Mouse (Mus musculus) embryonic facial prominence, embryonic 12.5 days (tissue): ENCODE results near the gene Akt1. TPM values are rescaled to one million over a fixed set of nuclear protein-coding genes. Genes with fewer than 3 reads are reported as not detected.

Source experiments
- ATAC-seq: fragments of 200-750 bp; cut with Nextera tagmentation; 2 replicates; pipeline ENCODE4 v1.8.0; 2017; ENCODE audit not compliant: insufficient number of reproducible peaks, insufficient read depth, low FRiP score, low TSS enrichment
- H3K27ac ChIP-seq: fragments of 300-500 bp; sonication (generic); 2 replicates; pipeline ENCODE4 v1.5.1; 2016; ENCODE audit warnings: mild to moderate bottlenecking
- H3K27me3 ChIP-seq: fragments of 300-500 bp; sonication (generic); 2 replicates; pipeline ENCODE4 v1.6.1; 2016; ENCODE audit warnings: mild to moderate bottlenecking, moderate library complexity
- H3K36me3 ChIP-seq: fragments of 300-500 bp; sonication (generic); 2 replicates; pipeline ENCODE4 v1.6.1; 2016; ENCODE audit warnings: mild to moderate bottlenecking
- H3K4me1 ChIP-seq: fragments of 300-500 bp; sonication (generic); 2 replicates; pipeline ENCODE4 v1.6.1; 2016
- H3K4me2 ChIP-seq: fragments of 300-500 bp; sonication (generic); replicated peaks from 2 replicates; pipeline ENCODE4 v1.6.1; 2016; ENCODE audit warnings: mild to moderate bottlenecking, moderate library complexity
- H3K4me3 ChIP-seq: fragments of 300-500 bp; sonication (generic); 2 replicates; pipeline ENCODE4 v1.5.1; 2016; ENCODE audit warnings: mild to moderate bottlenecking
- H3K9ac ChIP-seq: fragments of 300-500 bp; sonication (generic); 2 replicates; pipeline ENCODE4 v1.6.1; 2016; ENCODE audit warnings: mild to moderate bottlenecking, moderate library complexity
- H3K9me3 ChIP-seq: fragments of 300-500 bp; sonication (generic); 2 replicates; pipeline ENCODE4 v1.6.1; 2016; ENCODE audit warnings: mild to moderate bottlenecking, moderate library complexity
- WGBS: fragments of 180-500 bp; shearing (Covaris S2); methylation state at CpG from one replicate; pipeline ENCODE4 v1.1.7; 2016; 5-methylcytosine and 5-hydroxymethylcytosine counted together
- polyA plus RNA-seq: library from polyadenylated mRNA; unstranded; fragments of >200 nt; fragmentation: Nextera tagmentation; extraction: Ambion mirVana; gene quantifications from 2 replicates; pipeline ENCODE4 v1.2.1, GENCODE M21; 2016

Gene Akt1
- polyA plus RNA-seq, 1 experiment from 2014 or later, result 98.8 TPM

DNA sequence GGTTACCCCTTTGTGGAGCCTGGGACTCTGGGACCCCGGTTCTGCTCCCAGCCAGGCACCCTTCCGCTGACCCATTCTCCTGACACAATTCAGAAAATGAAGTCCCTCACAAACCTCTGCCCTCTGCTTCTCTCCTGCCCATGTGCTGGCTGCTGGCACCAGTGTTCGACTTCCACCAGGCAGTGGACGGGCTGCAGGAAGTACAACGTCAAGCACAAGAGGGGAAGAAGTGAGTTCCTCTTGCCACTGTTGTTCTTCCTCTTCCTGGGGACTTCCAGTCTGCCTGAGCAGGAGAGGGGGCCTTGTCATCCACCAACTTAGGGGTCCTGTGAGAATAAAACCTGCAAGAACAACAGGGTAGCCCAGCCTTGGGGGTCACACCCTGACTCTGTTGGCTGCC, 41.8 kb downstream of the Akt1 start:
- no peak for ATAC-seq

DNA sequence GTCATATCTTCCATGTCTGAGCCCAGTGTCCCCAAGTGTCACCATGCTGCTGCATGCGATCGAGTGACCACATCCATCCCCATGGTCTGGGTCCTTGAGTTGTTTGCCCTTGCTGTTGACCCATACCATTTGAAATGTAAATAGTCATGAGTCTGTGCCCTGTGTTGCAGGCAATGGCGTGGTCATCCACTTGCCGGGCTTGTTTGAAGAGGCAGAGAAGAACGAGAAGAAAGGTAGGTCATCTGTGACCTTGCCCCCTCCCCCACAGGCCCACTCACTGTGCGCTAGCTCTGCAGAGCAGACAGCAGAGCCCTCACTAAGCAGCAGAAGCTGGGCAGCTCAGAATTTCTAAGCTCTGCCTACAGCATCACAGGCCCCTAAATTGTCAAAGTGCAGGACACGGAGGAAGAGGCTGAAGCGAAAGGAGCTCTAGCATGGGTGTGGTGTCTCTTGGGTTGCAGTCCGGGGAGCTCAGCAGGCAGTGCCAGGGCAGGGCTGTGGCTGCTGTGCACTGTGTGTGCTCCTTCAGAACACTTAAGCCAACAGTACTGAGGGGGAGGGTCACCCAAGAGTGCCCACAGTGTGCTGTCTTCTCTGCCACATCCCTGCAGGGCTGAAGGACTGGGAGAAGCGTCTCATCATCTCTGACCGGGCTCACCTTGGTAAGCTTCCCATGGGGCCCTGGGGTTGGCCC, 42.5 kb downstream of the Akt1 start:
- Histone ChIP-seq H3K4me3 (no peak overlapping the region), H3K27me3 (0 out of 2 replicates have a peak, but pooled peaks cover 4% of the 10 kb centered on the region), H3K9ac (no peak overlapping the region), H3K4me2 (no peak overlapping the region), H3K27ac (no peak overlapping the region), H3K9me3 (no peaks in the 10 kb centered on the region), H3K36me3 (no peaks in the 10 kb centered on the region), H3K4me1 (peaks cover 18% of the 10 kb centered on the region)
- WGBS, result 71% methylated on average over 11 of the region's 11 CpGs
- no peak for ATAC-seq

More for the DNA sequence above, 41.8 kb downstream of the Akt1 start:
- WGBS, result 77% methylated on average over 5 of the region's 5 CpGs
- Histone ChIP-seq H3K4me3 (no peak overlapping the region), H3K9me3 (no peaks in the 10 kb centered on the region), H3K9ac (no peak overlapping the region), H3K27me3 (0 out of 2 replicates have a peak, but pooled peaks cover 4% of the 10 kb centered on the region), H3K27ac (no peak overlapping the region), H3K4me2 (no peak overlapping the region), H3K36me3 (no peaks in the 10 kb centered on the region), H3K4me1 (peaks cover 18% of the 10 kb centered on the region)

DNA sequence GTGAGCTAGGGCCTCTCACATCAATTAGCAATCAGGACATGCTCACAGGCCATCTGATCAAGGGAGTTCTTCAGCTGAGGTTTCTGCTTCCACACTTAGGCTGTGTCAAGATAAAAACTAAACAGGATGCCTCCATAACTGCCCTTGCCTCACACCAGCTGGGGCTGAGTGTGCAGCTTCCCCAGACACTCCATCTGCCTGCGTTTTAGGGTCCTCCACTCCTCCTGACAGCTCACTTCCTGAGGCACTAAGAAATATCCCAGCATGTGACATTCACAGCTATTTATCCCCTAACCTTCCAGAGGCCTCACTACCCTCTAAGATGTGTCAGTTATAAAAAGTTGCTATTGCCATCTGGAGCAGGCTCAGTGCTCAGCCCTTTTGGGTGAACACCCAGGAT, 43.2 kb downstream of the Akt1 start:
- Histone ChIP-seq H3K9me3 (no peaks in the 10 kb centered on the region), H3K27ac (no peak overlapping the region), H3K4me1 (peaks cover 18% of the 10 kb centered on the region), H3K4me3 (no peak overlapping the region), H3K27me3 (0 out of 2 replicates have a peak, but pooled peaks cover 4% of the 10 kb centered on the region), H3K4me2 (no peak overlapping the region), H3K9ac (no peak overlapping the region), H3K36me3 (no peaks in the 10 kb centered on the region)
- 46% methylated on average over 1 of the region's 1 CpGs for WGBS
- ATAC-seq, result no peak

DNA sequence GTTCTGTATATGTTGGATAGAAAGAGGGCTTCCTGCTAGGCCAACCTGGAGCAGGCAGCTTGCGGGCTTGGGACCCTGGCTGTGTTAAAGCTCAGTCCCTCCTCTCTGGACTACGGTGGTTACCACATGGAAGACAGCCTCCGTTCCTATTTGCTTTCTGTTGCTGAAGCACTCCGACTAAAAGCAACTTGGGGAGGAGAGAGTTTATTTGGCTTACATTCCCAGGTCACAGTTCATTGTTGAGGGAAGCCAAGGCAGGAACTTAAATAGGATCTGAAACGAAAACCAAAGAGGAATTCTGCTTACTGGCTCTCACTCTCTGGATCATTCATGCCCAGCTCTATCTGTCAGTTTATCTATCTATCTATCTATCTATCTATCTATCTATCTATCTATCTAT, 43.9 kb downstream of the Akt1 start:
- no peak for ATAC-seq
- WGBS, result 76% methylated on average over 5 of the region's 5 CpGs
- H3K27me3 ChIP-seq, result no peaks in the 10 kb centered on the region

DNA sequence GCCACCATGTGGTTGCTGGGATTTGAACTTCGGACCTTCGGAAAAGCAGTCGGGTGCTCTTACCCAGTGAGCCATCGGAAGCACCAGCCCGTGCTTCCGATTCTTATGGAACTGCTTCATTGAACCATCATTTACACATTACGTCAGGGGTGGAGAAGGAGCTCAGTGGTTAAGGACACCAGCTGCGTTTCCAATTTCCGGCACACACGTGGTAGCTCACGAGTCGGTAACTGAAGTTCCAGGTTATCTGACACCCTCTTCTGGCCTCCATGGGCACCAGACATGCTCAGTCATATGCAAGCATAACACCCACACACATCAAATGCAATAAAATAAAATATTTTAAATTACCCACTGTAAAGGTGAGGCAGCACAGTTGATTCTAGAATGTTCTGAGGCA, 44.7 kb downstream of the Akt1 start:
- no peak overlapping the region for H3K27ac ChIP-seq
- H3K36me3 ChIP-seq, result no peaks in the 10 kb centered on the region
- H3K9ac ChIP-seq, result no peak overlapping the region
- no peaks in the 10 kb centered on the region for H3K9me3 ChIP-seq
- no peaks in the 10 kb centered on the region for H3K27me3 ChIP-seq
- H3K4me2 ChIP-seq, result no peak overlapping the region
- peaks cover 18% of the 10 kb centered on the region for H3K4me1 ChIP-seq
- ATAC-seq, result no peak
- no peak overlapping the region for H3K4me3 ChIP-seq
- 87% methylated on average over 12 of the region's 12 CpGs for WGBS

More for the DNA sequence above, 43.9 kb downstream of the Akt1 start:
- Histone ChIP-seq H3K27ac (no peak overlapping the region), H3K4me3 (no peak overlapping the region), H3K36me3 (no peaks in the 10 kb centered on the region), H3K4me2 (no peak overlapping the region), H3K9me3 (no peaks in the 10 kb centered on the region), H3K4me1 (peaks cover 18% of the 10 kb centered on the region), H3K9ac (no peak overlapping the region)

DNA sequence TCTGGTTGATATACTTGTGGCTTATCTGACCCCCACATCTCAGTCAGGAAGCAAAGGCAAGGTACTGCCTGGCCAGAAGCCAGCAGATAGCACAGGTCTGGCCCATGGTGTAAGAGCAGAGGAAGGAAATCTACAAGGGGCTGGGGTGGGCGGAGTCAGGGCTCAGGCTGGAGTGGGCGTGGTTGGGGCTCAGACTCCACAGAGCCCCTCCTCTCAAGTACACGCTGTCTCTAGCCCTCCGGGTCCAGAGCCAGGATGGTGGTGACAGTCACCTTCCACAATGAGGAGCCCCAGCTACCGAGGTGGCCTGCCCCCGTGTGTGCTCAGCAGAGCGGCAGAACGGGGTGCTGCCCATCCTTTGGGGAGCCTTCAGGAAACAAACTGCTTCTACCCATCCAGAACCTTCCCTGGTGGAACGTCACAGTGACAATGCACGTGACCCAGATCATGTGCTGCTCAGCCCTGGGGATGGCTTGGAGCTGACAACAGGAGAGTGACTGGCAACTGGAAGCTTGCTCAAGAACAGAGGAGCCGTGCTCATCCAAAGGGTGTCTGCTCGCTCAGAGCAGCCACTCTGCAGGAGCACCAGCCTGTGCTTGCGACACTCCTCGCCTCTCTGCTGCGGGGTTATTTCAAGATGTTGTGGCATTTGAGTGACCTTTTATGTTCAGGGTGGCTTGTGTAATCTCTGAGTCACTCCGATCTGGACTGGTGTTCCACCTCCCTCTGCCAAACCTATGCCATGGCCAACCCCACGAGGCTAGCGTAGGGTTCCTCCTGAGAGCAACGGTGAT, 45.6 kb downstream of the Akt1 start:
- Histone ChIP-seq H3K27me3 (no peaks in the 10 kb centered on the region), H3K36me3 (no peaks in the 10 kb centered on the region), H3K4me1 (peaks cover 21% of the 10 kb centered on the region), H3K4me2 (peak overlapping the region; percentile 55), H3K9ac (no peak overlapping the region), H3K27ac (no peak overlapping the region), H3K9me3 (no peaks in the 10 kb centered on the region), H3K4me3 (peak overlapping the region; percentile 23)
- WGBS, result 35% methylated on average over 19 of the region's 19 CpGs
- ATAC-seq, result peak; percentile 57

DNA sequence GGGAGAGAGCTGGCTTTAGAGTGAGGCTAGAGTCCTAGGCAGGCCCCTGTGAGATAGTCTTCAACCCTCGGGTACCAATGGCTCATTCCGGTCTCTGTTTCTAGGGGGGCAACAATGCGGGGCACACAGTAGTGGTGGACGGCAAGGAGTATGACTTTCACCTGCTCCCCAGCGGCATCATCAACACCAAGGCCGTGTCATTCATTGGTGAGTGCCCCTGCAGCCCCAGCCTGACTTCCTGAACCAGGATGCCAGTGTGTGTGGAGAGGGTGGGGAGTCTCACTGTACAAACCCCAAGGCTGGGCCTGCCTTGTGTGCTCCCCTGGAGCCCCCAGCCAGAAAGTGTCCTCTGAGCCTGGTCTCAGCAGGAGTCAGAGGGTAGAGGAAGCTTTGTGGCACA, 46.5 kb downstream of the Akt1 start:
- ATAC-seq, result no peak
- Histone ChIP-seq H3K9ac (0 out of 2 replicates have a peak overlapping the region, but pooled peaks have one; percentile 15), H3K4me1 (peaks cover 22% of the 10 kb centered on the region)

DNA sequence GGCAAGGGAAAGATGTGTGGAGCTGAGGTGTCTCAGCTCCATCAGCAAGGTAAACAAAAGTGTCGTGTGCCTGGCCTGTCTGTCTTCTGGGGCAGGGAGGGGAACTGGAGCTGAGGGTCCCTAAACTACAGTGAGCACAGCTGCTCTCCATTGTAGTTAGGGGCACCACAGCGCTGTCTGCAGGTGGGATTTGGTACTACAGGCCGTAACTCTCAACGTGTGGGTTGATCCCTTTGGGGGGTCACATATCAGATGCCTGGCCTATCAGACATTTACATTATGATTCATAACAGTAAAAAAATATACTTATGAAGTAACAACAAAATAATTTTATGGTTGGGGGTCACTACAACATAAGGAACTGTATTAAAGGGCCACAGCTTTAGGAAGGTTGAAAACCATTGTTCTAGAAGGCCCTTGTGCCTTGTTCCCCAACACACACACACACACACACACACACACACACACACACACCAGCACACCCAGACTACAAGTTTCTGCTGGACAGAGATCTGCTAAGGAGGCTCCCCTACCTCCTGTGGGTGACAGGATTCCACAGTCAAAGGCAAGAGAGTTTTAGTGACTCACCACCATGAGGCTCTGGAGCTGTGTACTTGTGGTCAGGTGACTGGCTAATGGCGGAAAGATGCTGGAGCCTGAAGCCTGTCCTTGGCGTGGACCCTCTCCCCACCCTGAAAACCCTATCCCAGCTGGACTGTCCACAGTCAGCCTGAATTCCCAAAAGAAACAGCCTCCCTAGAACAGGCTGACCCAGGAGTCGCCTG, 47.4 kb downstream of the Akt1 start:
- H3K36me3 ChIP-seq, result no peaks in the 10 kb centered on the region
- H3K27ac ChIP-seq, result no peak overlapping the region
- peaks cover 22% of the 10 kb centered on the region for H3K4me1 ChIP-seq
- H3K9me3 ChIP-seq, result no peaks in the 10 kb centered on the region
- no peak overlapping the region for H3K4me3 ChIP-seq
- 61% methylated on average over 7 of the region's 7 CpGs for WGBS
- ATAC-seq, result no peak
- H3K4me2 ChIP-seq, result no peak overlapping the region
- no peak overlapping the region for H3K9ac ChIP-seq
- 0 out of 2 replicates have a peak, but pooled peaks cover 5% of the 10 kb centered on the region for H3K27me3 ChIP-seq

More for the DNA sequence above, 46.5 kb downstream of the Akt1 start:
- Histone ChIP-seq H3K27ac (peak overlapping the region; percentile 13; the same call in 1 of the 2 replicates), H3K36me3 (no peaks in the 10 kb centered on the region), H3K4me3 (no peak overlapping the region), H3K4me2 (no peak overlapping the region), H3K9me3 (no peaks in the 10 kb centered on the region), H3K27me3 (no peaks in the 10 kb centered on the region)
- WGBS, result 83% methylated on average over 6 of the region's 6 CpGs

DNA sequence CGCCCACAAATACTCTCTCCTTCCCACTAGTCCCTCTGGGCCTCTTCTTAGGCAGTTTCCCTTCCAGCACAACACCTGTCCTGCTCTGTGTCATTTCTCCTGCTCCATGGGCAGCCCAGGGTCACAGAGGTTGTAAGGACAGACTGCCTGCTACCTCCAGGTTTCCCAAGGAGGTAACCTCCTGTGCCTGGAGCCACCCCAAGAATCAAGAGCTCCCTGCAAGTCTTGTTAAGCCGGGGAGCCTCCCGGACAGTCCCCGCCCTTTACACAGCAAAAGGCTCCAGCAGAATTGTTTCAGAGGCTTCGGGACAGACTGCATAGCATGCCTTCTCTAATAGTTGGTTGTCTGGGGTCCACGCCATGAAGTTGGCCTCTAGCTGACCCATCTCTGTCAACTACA, 48.2 kb downstream of the Akt1 start:
- H3K27me3 ChIP-seq, result peaks cover 11% of the 10 kb centered on the region
- whole genome bisulfite sequencing, result 80% methylated on average over 6 of the region's 6 CpGs
- H3K9ac ChIP-seq, result no peak overlapping the region
- no peak overlapping the region for H3K27ac ChIP-seq
- no peak overlapping the region for H3K4me2 ChIP-seq
- no peak for ATAC-seq
- H3K36me3 ChIP-seq, result no peaks in the 10 kb centered on the region
- peaks cover 18% of the 10 kb centered on the region for H3K4me1 ChIP-seq
- H3K9me3 ChIP-seq, result no peaks in the 10 kb centered on the region
- H3K4me3 ChIP-seq, result no peak overlapping the region

DNA sequence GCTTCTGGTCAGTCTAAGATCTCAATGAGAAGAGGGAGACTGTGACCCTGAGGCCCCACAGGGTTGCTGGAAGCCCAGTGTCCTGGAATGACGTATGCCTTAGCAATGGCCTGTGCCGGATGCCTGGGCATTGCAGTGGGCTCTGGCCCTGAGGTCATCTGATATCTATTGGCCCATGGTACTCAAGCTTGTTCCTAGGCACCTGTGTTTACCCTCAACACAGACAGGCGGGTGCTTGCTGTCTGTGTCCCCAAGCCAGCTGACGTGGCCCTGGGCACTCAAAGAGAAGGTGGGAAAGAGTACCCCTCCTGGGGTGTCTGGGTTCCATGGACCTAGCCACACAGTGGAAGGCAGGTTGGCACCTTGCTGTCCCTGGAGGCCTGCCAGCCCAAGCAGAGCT, 49.0 kb downstream of the Akt1 start:
- H3K4me3 ChIP-seq, result no peak overlapping the region
- ATAC-seq, result no peak
- peaks cover 19% of the 10 kb centered on the region for H3K27me3 ChIP-seq
- H3K9ac ChIP-seq, result no peak overlapping the region
- 83% methylated on average over 4 of the region's 4 CpGs for WGBS
- H3K27ac ChIP-seq, result no peak overlapping the region
- H3K4me2 ChIP-seq, result no peak overlapping the region
- H3K4me1 ChIP-seq, result peaks cover 17% of the 10 kb centered on the region
- no peaks in the 10 kb centered on the region for H3K36me3 ChIP-seq
- no peaks in the 10 kb centered on the region for H3K9me3 ChIP-seq

DNA sequence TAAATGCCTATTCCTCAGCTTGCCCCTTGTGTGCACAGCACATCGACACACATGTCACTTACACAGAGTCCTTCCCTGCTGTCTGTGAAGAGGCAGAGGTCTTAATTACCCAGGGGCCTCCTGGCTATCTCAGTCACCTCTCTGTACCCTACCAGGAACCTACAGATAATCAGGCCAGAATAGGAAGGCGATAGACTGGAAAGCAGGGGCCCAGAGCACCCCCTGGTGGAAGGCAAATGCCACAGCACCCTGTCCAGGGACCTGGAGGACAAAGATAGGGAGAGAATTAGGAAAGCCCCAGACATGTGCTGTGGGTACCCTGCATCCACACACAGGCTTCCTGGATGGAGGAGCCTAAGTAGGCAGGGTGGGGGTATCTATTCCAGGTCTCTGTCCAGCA, 50.9 kb downstream of the Akt1 start:
- Histone ChIP-seq H3K4me3 (no peak overlapping the region), H3K9me3 (no peaks in the 10 kb centered on the region), H3K4me1 (peaks cover 23% of the 10 kb centered on the region), H3K9ac (no peak overlapping the region), H3K4me2 (no peak overlapping the region), H3K27me3 (peaks cover 38% of the 10 kb centered on the region), H3K27ac (no peak overlapping the region), H3K36me3 (no peaks in the 10 kb centered on the region)
- WGBS, result 22% methylated on average over 2 of the region's 2 CpGs
- no peak for ATAC-seq
